Mouse (Mus musculus) CH12.LX (cell line): ENCODE measurements around the gene Rnf168. TPM values are rescaled to one million over a fixed set of nuclear protein-coding genes. Genes with fewer than 3 reads are reported as not detected.

Experiments used
- DNase-seq: peaks from one replicate; pipeline ENCODE4 v3.0.0-alpha.2; 2013; ENCODE audit errors: extremely low read depth
- H3K27ac ChIP-seq: 2 replicates; pipeline ENCODE4 v1.5.1; 2012; ENCODE audit warnings: low read depth, mild to moderate bottlenecking, control low read depth, moderate library complexity; ENCODE audit not compliant: insufficient read depth
- H3K27me3 ChIP-seq: replicated peaks from 2 replicates; pipeline ENCODE3; 2012; ENCODE audit warnings: inconsistent platforms
- H3K36me3 ChIP-seq, 2 experiments: replicated peaks in 1 of 2; 2 replicates each; pipeline versions ENCODE3 to v1.6.1; 2012; ENCODE audit warnings: inconsistent platforms in 1 of 2, low read length in 1 of 2, mild to moderate bottlenecking in 1 of 2, mixed read lengths in 1 of 2, moderate library complexity in 1 of 2; ENCODE audit not compliant: control insufficient read depth in 1 of 2, insufficient read depth in 1 of 2
- H3K4me1 ChIP-seq, 2 experiments: 2 replicates each; pipeline ENCODE4 v1.6.1; 2012; ENCODE audit warnings: inconsistent platforms in 1 of 2, moderate library complexity in 1 of 2; ENCODE audit not compliant: insufficient read depth in 2 of 2, control insufficient read depth in 1 of 2
- H3K4me2 ChIP-seq: 2 replicates; pipeline ENCODE4 v1.6.1; 2012; ENCODE audit warnings: low read depth, mild to moderate bottlenecking, control low read depth; ENCODE audit not compliant: poor library complexity, insufficient read depth, severe bottlenecking
- H3K4me3 ChIP-seq, 3 experiments: fragments of 150-350 bp in 1 of 3; sonication (generic) in 1 of 3; replicated peaks in 1 of 3; 2 replicates each; pipeline versions ENCODE3 to v1.5.1; 2011 to 2012; ENCODE audit warnings: low read depth in 2 of 3, low read length in 2 of 3, mild to moderate bottlenecking in 2 of 3, moderate library complexity in 2 of 3, control low read depth in 1 of 3, improper control_type of control experiment in 1 of 3, inconsistent platforms in 1 of 3, mixed read lengths in 1 of 3; ENCODE audit not compliant: poor library complexity in 1 of 3
- H3K79me2 ChIP-seq: replicated peaks from 2 replicates; pipeline ENCODE4 v1.6.1; 2012; ENCODE audit warnings: mild to moderate bottlenecking, moderate library complexity; ENCODE audit not compliant: control insufficient read depth, poor library complexity, insufficient read depth, severe bottlenecking; ENCODE audit errors: extremely low read depth
- H3K9ac ChIP-seq: 2 replicates; pipeline ENCODE4 v1.6.1; 2012; ENCODE audit warnings: low read depth, mild to moderate bottlenecking, control low read depth, moderate library complexity; ENCODE audit not compliant: insufficient read depth
- H3K9me3 ChIP-seq: replicated peaks from 2 replicates; pipeline ENCODE3; 2012; ENCODE audit warnings: low read length, inconsistent platforms, mixed read lengths
- CHD2 ChIP-seq: IDR thresholded peaks from 2 replicates; pipeline ENCODE4 v1.6.1; 2011; ENCODE audit warnings: low read length, improper control_type of control experiment
- E2F4 ChIP-seq: IDR thresholded peaks from 2 replicates; pipeline ENCODE4 v1.6.1; 2011; ENCODE audit warnings: low read depth, low read length, improper control_type of control experiment; ENCODE audit not compliant: insufficient replicate concordance
- ELF1 ChIP-seq: IDR thresholded peaks from 2 replicates; pipeline ENCODE4 v1.6.1; 2014; ENCODE audit warnings: low read depth, mild to moderate bottlenecking, inconsistent platforms, low read length, improper control_type of control experiment
- EP300 ChIP-seq: IDR thresholded peaks from 2 replicates; pipeline ENCODE4 v1.6.1; 2011; ENCODE audit warnings: low read length, improper control_type of control experiment
- IRF4 ChIP-seq: IDR thresholded peaks from 2 replicates; pipeline ENCODE4 v1.6.1; 2014; ENCODE audit warnings: low read depth, mild to moderate bottlenecking, inconsistent platforms, low read length, improper control_type of control experiment
- JUND ChIP-seq: conservative IDR thresholded peaks from 2 replicates; pipeline ENCODE4 v1.6.1; 2011; ENCODE audit warnings: low read depth, low read length, improper control_type of control experiment
- KAT2A ChIP-seq: IDR thresholded peaks from 2 replicates; pipeline ENCODE4 v1.6.1; 2012; ENCODE audit warnings: low read length, improper control_type of control experiment, inconsistent platforms; ENCODE audit not compliant: insufficient replicate concordance
- MAX ChIP-seq: IDR thresholded peaks from 2 replicates; pipeline ENCODE4 v1.6.1; 2011; ENCODE audit warnings: low read length, improper control_type of control experiment
- MAZ ChIP-seq: IDR thresholded peaks from 2 replicates; pipeline ENCODE4 v1.6.1; 2012; ENCODE audit warnings: low read depth, mild to moderate bottlenecking, inconsistent platforms, low read length, improper control_type of control experiment, moderate library complexity
- MXI1 ChIP-seq: IDR thresholded peaks from 2 replicates; pipeline ENCODE4 v1.6.1; 2011; ENCODE audit warnings: mild to moderate bottlenecking, low read depth, low read length, improper control_type of control experiment
- MYC ChIP-seq: IDR thresholded peaks from 2 replicates; pipeline ENCODE4 v1.6.1; 2011; ENCODE audit warnings: low read depth, mild to moderate bottlenecking, improper control_type of control experiment, low read length
- NRF1 ChIP-seq: IDR thresholded peaks from 2 replicates; pipeline ENCODE4 v1.6.1; 2014; ENCODE audit warnings: low read depth, mild to moderate bottlenecking, inconsistent platforms, low read length, improper control_type of control experiment, moderate library complexity
- POLR2A ChIP-seq: IDR thresholded peaks from 2 replicates; pipeline ENCODE4 v1.6.1; 2011; ENCODE audit warnings: low read depth, mild to moderate bottlenecking, improper control_type of control experiment, low read length
- RCOR1 ChIP-seq: conservative IDR thresholded peaks from 2 replicates; pipeline ENCODE4 v1.6.1; 2012; ENCODE audit warnings: low read depth, mild to moderate bottlenecking, inconsistent platforms, low read length, improper control_type of control experiment
- SIN3A ChIP-seq: IDR thresholded peaks from 2 replicates; pipeline ENCODE4 v1.6.1; 2012; ENCODE audit warnings: low read length, improper control_type of control experiment, inconsistent platforms
- SMC3 ChIP-seq: IDR thresholded peaks from 2 replicates; pipeline ENCODE4 v1.6.1; 2011; ENCODE audit warnings: low read depth, low read length, improper control_type of control experiment
- UBTF ChIP-seq: IDR thresholded peaks from 2 replicates; pipeline ENCODE4 v1.6.1; 2012; ENCODE audit warnings: low read depth, mild to moderate bottlenecking, inconsistent platforms, low read length, improper control_type of control experiment, moderate library complexity
- USF1 ChIP-seq: IDR thresholded peaks from 2 replicates; pipeline ENCODE4 v1.6.1; 2014; ENCODE audit warnings: low read depth, mild to moderate bottlenecking, inconsistent platforms, low read length, improper control_type of control experiment
- USF2 ChIP-seq: conservative IDR thresholded peaks from 2 replicates; pipeline ENCODE4 v1.6.1; 2011; ENCODE audit warnings: low read depth, low read length, improper control_type of control experiment
- ZC3H11A ChIP-seq: IDR thresholded peaks from 2 replicates; pipeline ENCODE4 v1.6.1; 2012; ENCODE audit warnings: low read depth, mild to moderate bottlenecking, inconsistent platforms, low read length, improper control_type of control experiment
- ZMIZ1 ChIP-seq: IDR thresholded peaks from 2 replicates; pipeline ENCODE4 v1.6.1; 2012; ENCODE audit warnings: low read depth, mild to moderate bottlenecking, inconsistent platforms, low read length, improper control_type of control experiment
- ZNF384 ChIP-seq: IDR thresholded peaks from 2 replicates; pipeline ENCODE4 v1.6.1; 2012; ENCODE audit warnings: low read depth, low read length, improper control_type of control experiment, inconsistent platforms
- dilution Hi-C: fragments of 300-500 bp; cut with MboI; formaldehyde crosslinking; loops from 2 replicates; pipeline ENCODE4 v1.14.3; 2020; ENCODE audit warnings: low sequenced_read_pairs; ENCODE audit not compliant: extremely low pct_unique_long_range_greater_than_20kb, extremely low pct_ligation_motif_present
- in situ Hi-C: fragments of 300-500 bp; cut with MboI; formaldehyde crosslinking; loops from 3 replicates; pipeline ENCODE4 v1.14.3; 2019; ENCODE audit warnings: low sequenced_read_pairs, low pct_ligation_motif_present, low pct_unique_long_range_greater_than_20kb, mixed read lengths
- polyA plus RNA-seq: library from polyadenylated mRNA; unstranded; fragments of >175 nt; gene quantifications from 2 replicates; pipeline ENCODE4 v1.2.1, GENCODE M21; 2012; ENCODE audit warnings: low read depth; ENCODE audit not compliant: insufficient read length
- total RNA-seq, 2 experiments: library from RNA; depleted of rRNA; stranded (reverse); fragments of 300-350 nt in 1 of 2; fragments of >200 nt in 1 of 2; gene quantifications; 2 replicates each; pipeline ENCODE4 v1.2.3; 2012 to 2014

Rnf168 gene
- total and polyA plus RNA-seq, 3 experiments, result 20.5 to 37.9 (median 22.2) TPM

GRCm38 (mm10) chr16:32312859-32313258 lies 35.6 kb downstream of the Rnf168 start:
- DNase-seq, result no peak
- TF ChIP-seq ZMIZ1, result no peak
- TF ChIP-seq ELF1, result no peak
- TF ChIP-seq USF2, result no peak
- TF ChIP-seq MYC, result no peak
- TF ChIP-seq RCOR1, result no peak
- TF ChIP-seq E2F4, result no peak
- TF ChIP-seq SIN3A, result no peak
- no peak for TF ChIP-seq MAX
- no peak for TF ChIP-seq MAZ
- TF ChIP-seq CHD2, result no peak
- TF ChIP-seq MXI1, result no peak
- no peak for TF ChIP-seq ZNF384
- TF ChIP-seq JUND, result no peak
- TF ChIP-seq ZC3H11A, result no peak
- no peak for TF ChIP-seq USF1
- Histone ChIP-seq H3K27ac (no peak overlapping the region), H3K79me2 (no peaks in the 10 kb centered on the region), H3K4me3 (no peak overlapping the region), H3K9me3 (peaks cover under 1% of the 10 kb centered on the region), H3K36me3 (peaks cover 0 to 5% of the 10 kb centered on the region in 2 experiments), H3K4me2 (no peak overlapping the region), H3K27me3 (no peaks in the 10 kb centered on the region), H3K9ac (no peak overlapping the region), H3K4me1 (peaks cover 0 to 11% of the 10 kb centered on the region in 2 experiments; a peak in 2 of 4 replicates)
- in situ Hi-C loops (no loop called here), dilution Hi-C loops (no loop called here)

- Histone ChIP-seq H3K27me3 (no peaks in the 10 kb centered on the region), H3K4me3 (no peak overlapping the region), H3K9me3 (peaks cover 7% of the 10 kb centered on the region), H3K27ac (no peak overlapping the region), H3K4me2 (no peak overlapping the region), H3K36me3 (no peaks in the 10 kb centered on the region), H3K9ac (no peak overlapping the region), H3K4me1 (no peaks in the 10 kb centered on the region), H3K79me2 (no peaks in the 10 kb centered on the region)
- dilution Hi-C loops, result no loop called here
- no peak for DNase-seq
- in situ Hi-C loops, result no loop called here
- TF ChIP-seq CHD2, result no peak
- TF ChIP-seq SIN3A, result no peak
- TF ChIP-seq MYC, result no peak
- TF ChIP-seq IRF4, result no peak
- no peak for TF ChIP-seq SMC3
- no peak for TF ChIP-seq ZNF384
- TF ChIP-seq EP300, result no peak
- no peak for TF ChIP-seq NRF1
- TF ChIP-seq UBTF, result no peak
- TF ChIP-seq ELF1, result no peak
- no peak for TF ChIP-seq KAT2A
- no peak for TF ChIP-seq POLR2A
These were observed 39.3 kb downstream of the Rnf168 start for GRCm38 (mm10) chr16:32316601-32317000.
